Mouse (Mus musculus): ENCODE results near the gene Meis2.
A peak's percentile ranks its signal among the peaks of the same experiment; 100 is the strongest.

The Meis2 gene

GRCm38 (mm10) chr2:116047365-116047764 lies 18.3 kb downstream of the Meis2 start:
- no peak for DNase-seq (ENCODE audit: low read depth)

- DNase-seq (ENCODE audit: low read depth): peak; percentile 57
Measured at GRCm38 (mm10) chr2:116045048-116045447, 20.6 kb downstream of the Meis2 start.

GRCm38 (mm10) chr2:116042934-116043698 lies 22.5 kb downstream of the Meis2 start:
- DNase-seq (ENCODE audit: low read depth): no peak

- DNase-seq (ENCODE audit: low read depth): no peak
Measured at GRCm38 (mm10) chr2:116042447-116042846, 23.2 kb downstream of the Meis2 start.

- no peak for DNase-seq (ENCODE audit: low read depth)
Measured at GRCm38 (mm10) chr2:116041683-116042262, 23.9 kb downstream of the Meis2 start.

- no peak for DNase-seq (ENCODE audit: low read depth)
Measured at GRCm38 (mm10) chr2:116035345-116035744, 30.3 kb downstream of the Meis2 start.

- no peak for DNase-seq (ENCODE audit: low read depth)
Measured at GRCm38 (mm10) chr2:116028127-116028526, 37.5 kb downstream of the Meis2 start.

GRCm38 (mm10) chr2:116022876-116023275 lies 42.8 kb downstream of the Meis2 start:
- no peak for DNase-seq (ENCODE audit: low read depth)

GRCm38 (mm10) chr2:116021931-116022330 lies 43.7 kb downstream of the Meis2 start:
- no peak for DNase-seq (ENCODE audit: low read depth)

GRCm38 (mm10) chr2:116021046-116021445 lies 44.6 kb downstream of the Meis2 start:
- no peak for DNase-seq (ENCODE audit: low read depth)

GRCm38 (mm10) chr2:116020451-116020951 lies 45.1 kb downstream of the Meis2 start:
- DNase-seq (ENCODE audit: low read depth): no peak

GRCm38 (mm10) chr2:116019959-116020358 lies 45.7 kb downstream of the Meis2 start:
- no peak for DNase-seq (ENCODE audit: low read depth)

- DNase-seq (ENCODE audit: low read depth): no peak
Measured at GRCm38 (mm10) chr2:116019466-116019794, 46.2 kb downstream of the Meis2 start.

GRCm38 (mm10) chr2:116018781-116019465 lies 46.7 kb downstream of the Meis2 start:
- no peak for DNase-seq (ENCODE audit: low read depth)

GRCm38 (mm10) chr2:116015520-116015919 lies 50.1 kb downstream of the Meis2 start:
- no peak for DNase-seq (ENCODE audit: low read depth)

GRCm38 (mm10) chr2:116010469-116010868 lies 55.2 kb downstream of the Meis2 start:
- no peak for DNase-seq (ENCODE audit: low read depth)

- DNase-seq (ENCODE audit: low read depth): no peak
Measured at GRCm38 (mm10) chr2:116010061-116010460, 55.6 kb downstream of the Meis2 start.

- no peak for DNase-seq (ENCODE audit: low read depth)
Measured at GRCm38 (mm10) chr2:116009097-116009970, 56.3 kb downstream of the Meis2 start.

- no peak for DNase-seq (ENCODE audit: low read depth)
Measured at GRCm38 (mm10) chr2:116002354-116002753, 63.3 kb downstream of the Meis2 start.

- DNase-seq (ENCODE audit: low read depth): no peak
Measured at GRCm38 (mm10) chr2:116001352-116002138, 64.1 kb downstream of the Meis2 start.

GRCm38 (mm10) chr2:116000514-116000913 lies 65.1 kb downstream of the Meis2 start:
- DNase-seq (ENCODE audit: low read depth): no peak

Data from NIH3T3 (cell line).